11 mouse cellular contexts compared by ENCODE assay signal in the genomic region with DNA sequence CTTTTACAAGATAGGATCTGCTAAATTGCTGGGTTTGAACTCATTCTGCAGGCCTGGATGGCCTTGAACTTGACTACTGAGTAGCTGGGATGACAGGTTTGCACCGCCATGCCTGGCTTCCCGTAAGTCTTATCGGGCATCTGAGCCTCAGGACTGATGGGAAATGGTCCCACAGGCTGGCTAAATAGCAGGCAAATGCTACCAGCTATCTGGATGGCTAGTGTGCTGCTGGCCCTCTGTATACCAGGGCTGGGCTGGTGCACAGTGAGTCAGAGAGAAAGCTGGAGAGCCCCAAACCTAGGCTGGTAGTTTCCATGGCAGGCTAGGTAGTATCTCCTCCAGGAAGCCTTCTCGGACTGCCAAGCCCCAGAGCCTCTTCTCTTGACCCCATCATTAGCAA. TPM values are rescaled to one million over a fixed set of nuclear protein-coding genes. Genes with fewer than 3 reads are reported as not detected.
A peak's percentile ranks its signal among the peaks of the same experiment; 100 is the strongest.
DNase-seq lines count a peak whose midpoint lies in the region; ATAC-seq and TF ChIP-seq lines count a peak whose summit lies in the region.
"Had no signal": no experiment of that assay in that cellular context is flagged by ENCODE, and none has a peak within 500 bp of the region (broad histone marks: within the 10 kb centered on the region; RNA-seq: fewer than 3 reads in every experiment).

No protein-coding gene starts in this region.

- H3K9ac ChIP-seq in heart, postnatal 0 days (replicated peaks; ENCODE audit: low read depth, low read length): no peak overlapping the region; the same call in 1 of the 2 replicates
- no peak overlapping the region for H3K9ac ChIP-seq in embryonic facial prominence, embryonic 13.5 days
- peak overlapping the region; percentile 100 for H3K9ac ChIP-seq in hindbrain, embryonic 12.5 days
- peak overlapping the region; percentile 6; the same call in 1 of the 2 replicates for H3K9ac ChIP-seq in liver, postnatal 0 days (replicated peaks)

- TF ChIP-seq CTCF in heart, postnatal 0 days (IDR thresholded peaks at IDR 0.05; ENCODE audit: low read depth): no peak
- no peak for TF ChIP-seq CTCF in liver, postnatal 0 days (IDR thresholded peaks at IDR 0.05; ENCODE audit: low read depth)

- no peaks in the 10 kb centered on the region for H3K9me3 ChIP-seq in heart, postnatal 0 days (replicated peaks; ENCODE audit: control insufficient read depth, low read length)
- H3K9me3 ChIP-seq in embryonic facial prominence, embryonic 13.5 days: no peaks in the 10 kb centered on the region
- H3K9me3 ChIP-seq in hindbrain, embryonic 12.5 days (replicated peaks): no peaks in the 10 kb centered on the region
- H3K9me3 ChIP-seq in liver, postnatal 0 days (ENCODE audit: low read length): no peaks in the 10 kb centered on the region

- no peak for DNase-seq in heart, postnatal 0 days (ENCODE audit: low spot score)
- no peak for DNase-seq in heart, adult 8-10 months (ENCODE audit: low spot score)
- no peak for DNase-seq in liver, postnatal 0 days
- DNase-seq in adrenal gland, postnatal 36 days: no peak
- no peak for DNase-seq in kidney, postnatal 36 days
- DNase-seq in retina, postnatal 1 day: no peak
- DNase-seq: left cerebral cortex, postnatal 4 days had no signal

- peaks cover 41% of the 10 kb centered on the region for H3K4me1 ChIP-seq in heart, postnatal 0 days (ENCODE audit: control insufficient read depth, insufficient read depth)
- peaks cover 84% of the 10 kb centered on the region for H3K4me1 ChIP-seq in embryonic facial prominence, embryonic 13.5 days
- H3K4me1 ChIP-seq in hindbrain, embryonic 12.5 days: peaks cover 70% of the 10 kb centered on the region
- peaks cover 61% of the 10 kb centered on the region for H3K4me1 ChIP-seq in liver, postnatal 0 days (ENCODE audit: insufficient read depth)

- H3K4me3 ChIP-seq in heart, postnatal 0 days (ENCODE audit: low read depth, low read length): no peak overlapping the region
- 0 out of 2 replicates have a peak overlapping the region, but pooled peaks have one; percentile 94 for H3K4me3 ChIP-seq in embryonic facial prominence, embryonic 13.5 days
- no peak overlapping the region; the same call in 1 of the 2 replicates for H3K4me3 ChIP-seq in hindbrain, embryonic 12.5 days
- H3K4me3 ChIP-seq in liver, postnatal 0 days (ENCODE audit: low read depth, low read length): no peak overlapping the region

- no peaks in the 10 kb centered on the region for H3K27me3 ChIP-seq in heart, postnatal 0 days (ENCODE audit: control insufficient read depth, insufficient read depth, low read length)
- no peaks in the 10 kb centered on the region for H3K27me3 ChIP-seq in embryonic facial prominence, embryonic 13.5 days
- no peaks in the 10 kb centered on the region for H3K27me3 ChIP-seq in hindbrain, embryonic 12.5 days
- H3K27me3 ChIP-seq in liver, postnatal 0 days (ENCODE audit: insufficient read depth, low read length): 0 out of 2 replicates have a peak, but pooled peaks cover 4% of the 10 kb centered on the region

- peak overlapping the region; percentile 38; the same call in 1 of the 2 replicates for H3K27ac ChIP-seq in heart, postnatal 0 days (ENCODE audit: low read depth)
- H3K27ac ChIP-seq in embryonic facial prominence, embryonic 13.5 days: no peak overlapping the region; the same call in 1 of the 2 replicates
- 0 out of 2 replicates have a peak overlapping the region, but pooled peaks have one; percentile 66 for H3K27ac ChIP-seq in hindbrain, embryonic 12.5 days
- peak overlapping the region; percentile 66; the same call in 1 of the 2 replicates for H3K27ac ChIP-seq in liver, postnatal 0 days (ENCODE audit: low read depth)

- H3K4me2 ChIP-seq in heart, postnatal 0 days (ENCODE audit: low read depth, low read length): no peak overlapping the region
- H3K4me2 ChIP-seq in embryonic facial prominence, embryonic 13.5 days: peak overlapping the region; percentile 97; the same call in 1 of the 2 replicates
- peak overlapping the region; percentile 99 for H3K4me2 ChIP-seq in hindbrain, embryonic 12.5 days (replicated peaks)
- peak overlapping the region; percentile 62 for H3K4me2 ChIP-seq in liver, postnatal 0 days (ENCODE audit: low read depth, low read length)

- H3K36me3 ChIP-seq in heart, postnatal 0 days (replicated peaks; ENCODE audit: control insufficient read depth, insufficient read depth, low read length): 0 out of 2 replicates have a peak, but pooled peaks cover 5% of the 10 kb centered on the region
- peaks cover 33% of the 10 kb centered on the region for H3K36me3 ChIP-seq in embryonic facial prominence, embryonic 13.5 days
- H3K36me3 ChIP-seq in hindbrain, embryonic 12.5 days: peaks cover 24% of the 10 kb centered on the region
- H3K36me3 ChIP-seq in liver, postnatal 0 days (replicated peaks; ENCODE audit: insufficient read depth, low read length): no peaks in the 10 kb centered on the region

- no peak for ATAC-seq in heart, postnatal 0 days (ENCODE audit: insufficient read depth, low read depth)
- no peak for ATAC-seq in embryonic facial prominence, embryonic 13.5 days (ENCODE audit: insufficient number of reproducible peaks, insufficient read depth, low FRiP score, low TSS enrichment, low read depth)
- ATAC-seq in hindbrain, embryonic 12.5 days (ENCODE audit: low FRiP score): no peak
- no peak for ATAC-seq in liver, postnatal 0 days
- ATAC-seq: activated CD4-positive, CD25-positive, alpha-beta regulatory T cell, adult 4 months; inflammation-experienced regulatory T-cells, adult 6 months had no signal

- 61% methylated on average over 4 of the region's 4 CpGs for WGBS in heart, postnatal 0 days
- 86% methylated on average over 4 of the region's 4 CpGs for WGBS in embryonic facial prominence, embryonic 13.5 days
- 92% methylated on average over 4 of the region's 4 CpGs for WGBS in hindbrain, embryonic 12.5 days
- 64% methylated on average over 4 of the region's 4 CpGs for WGBS in liver, postnatal 0 days (ENCODE audit: insufficient replicate concordance)

- no peak for TF ChIP-seq EP300 in heart, postnatal 0 days (IDR thresholded peaks at IDR 0.05; ENCODE audit: low read depth)
- TF ChIP-seq EP300 in liver, postnatal 0 days (IDR thresholded peaks at IDR 0.05; ENCODE audit: low read depth): no peak

RNA-seq across cellular contexts. Expression of gene Ttyh3, which starts 3.4 kb away (rescaled TPM):
- 53.2 and 55.2 TPM in 2 replicates for total RNA-seq in heart, postnatal 0 days (2014; rRNA removed; ENCODE audit: low replicate concordance)
- 8.5 and 8.9 TPM in 2 replicates for polyA plus RNA-seq in heart, postnatal 0 days (2015; fragmentation: Nextera tagmentation; extraction: Ambion mirVana)
- 10 to 100 TPM in 2 of 4 experiments, 1 to 10 TPM in 2; 8.8 to 11.5 (median 9.9) TPM for total RNA-seq in heart, adult 8-10 months (2022)
- 45.0 and 47.6 TPM in 2 replicates for polyA plus RNA-seq in embryonic facial prominence, embryonic 13.5 days (2015; fragmentation: Nextera tagmentation; extraction: Ambion mirVana)
- 83.7 and 98.3 TPM in 2 replicates for polyA plus RNA-seq in hindbrain, embryonic 12.5 days (2016; fragmentation: Nextera tagmentation; extraction: Ambion mirVana)
- polyA plus RNA-seq in liver, postnatal 0 days (2015; fragmentation: Nextera tagmentation; extraction: Ambion mirVana): 5.2 and 6.5 TPM in 2 replicates
- 100 to 1,000 TPM in 1 of 2 experiments, 10 to 100 TPM in 1; 42.4 to 108 TPM for total RNA-seq in adrenal gland, postnatal 36 days (2021)

RNA-seq across cellular contexts. Expression of gene Lfng, which starts 38.3 kb away (rescaled TPM):
- 8.2 and 22.3 TPM in 2 replicates for total RNA-seq in heart, postnatal 0 days (2014; rRNA removed; ENCODE audit: low replicate concordance)
- 4.1 and 4.4 TPM in 2 replicates for polyA plus RNA-seq in heart, postnatal 0 days (2015; fragmentation: Nextera tagmentation; extraction: Ambion mirVana)
- 1 to 10 TPM; 6.0 to 8.3 (median 6.9) TPM for total RNA-seq in heart, adult 8-10 months (2022)
- 20.6 and 21.8 TPM in 2 replicates for polyA plus RNA-seq in embryonic facial prominence, embryonic 13.5 days (2015; fragmentation: Nextera tagmentation; extraction: Ambion mirVana)
- polyA plus RNA-seq in hindbrain, embryonic 12.5 days (2016; fragmentation: Nextera tagmentation; extraction: Ambion mirVana): 23.8 and 27.6 TPM in 2 replicates
- 5.0 and 5.9 TPM in 2 replicates for polyA plus RNA-seq in liver, postnatal 0 days (2015; fragmentation: Nextera tagmentation; extraction: Ambion mirVana)
- total RNA-seq in adrenal gland, postnatal 36 days (2021): 10 to 100 TPM in 1 of 2 experiments, 1 to 10 TPM in 1; 9.6 to 12.7 TPM

RNA-seq across cellular contexts. Expression of gene Iqce, which starts 56.7 kb away (rescaled TPM):
- total RNA-seq in heart, postnatal 0 days (2014; rRNA removed; ENCODE audit: low replicate concordance): 3.8 and 9.6 TPM in 2 replicates
- polyA plus RNA-seq in heart, postnatal 0 days (2015; fragmentation: Nextera tagmentation; extraction: Ambion mirVana): 4.8 and 5.1 TPM in 2 replicates
- total RNA-seq in heart, adult 8-10 months (2022): 1 to 10 TPM; 4.5 to 7.8 (median 5.6) TPM
- polyA plus RNA-seq in embryonic facial prominence, embryonic 13.5 days (2015; fragmentation: Nextera tagmentation; extraction: Ambion mirVana): 25.3 and 27.9 TPM in 2 replicates
- 31.3 and 31.7 TPM in 2 replicates for polyA plus RNA-seq in hindbrain, embryonic 12.5 days (2016; fragmentation: Nextera tagmentation; extraction: Ambion mirVana)
- polyA plus RNA-seq in liver, postnatal 0 days (2015; fragmentation: Nextera tagmentation; extraction: Ambion mirVana): 3.6 and 4.2 TPM in 2 replicates
- 10 to 100 TPM; 18.6 to 19.7 TPM for total RNA-seq in adrenal gland, postnatal 36 days (2021)

RNA-seq across cellular contexts. Expression of gene Brat1, which starts 59.4 kb away (rescaled TPM):
- total RNA-seq in heart, postnatal 0 days (2014; rRNA removed; ENCODE audit: low replicate concordance): 19.3 and 25.0 TPM in 2 replicates
- 9.5 and 10.6 TPM in 2 replicates for polyA plus RNA-seq in heart, postnatal 0 days (2015; fragmentation: Nextera tagmentation; extraction: Ambion mirVana)
- 1 to 10 TPM; 6.7 to 8.2 (median 7.8) TPM for total RNA-seq in heart, adult 8-10 months (2022)
- 21.7 and 22.0 TPM in 2 replicates for polyA plus RNA-seq in embryonic facial prominence, embryonic 13.5 days (2015; fragmentation: Nextera tagmentation; extraction: Ambion mirVana)
- polyA plus RNA-seq in hindbrain, embryonic 12.5 days (2016; fragmentation: Nextera tagmentation; extraction: Ambion mirVana): 22.8 and 25.7 TPM in 2 replicates
- polyA plus RNA-seq in liver, postnatal 0 days (2015; fragmentation: Nextera tagmentation; extraction: Ambion mirVana): 4.7 and 4.9 TPM in 2 replicates
- total RNA-seq in adrenal gland, postnatal 36 days (2021): 10 to 100 TPM; 16.4 to 25.6 TPM

Comparison
In these comparisons a context has a peak if more than half of its experiments do, and no peak if none do; other contexts are left out.
1. H3K9ac ChIP-seq: peak in hindbrain, embryonic 12.5 days (single experiment) and liver, postnatal 0 days (single experiment); none in heart, postnatal 0 days (single experiment) and embryonic facial prominence, embryonic 13.5 days (single experiment).